Mouse (Mus musculus): Measurements from ENCODE around the gene Xab2.

DNA sequence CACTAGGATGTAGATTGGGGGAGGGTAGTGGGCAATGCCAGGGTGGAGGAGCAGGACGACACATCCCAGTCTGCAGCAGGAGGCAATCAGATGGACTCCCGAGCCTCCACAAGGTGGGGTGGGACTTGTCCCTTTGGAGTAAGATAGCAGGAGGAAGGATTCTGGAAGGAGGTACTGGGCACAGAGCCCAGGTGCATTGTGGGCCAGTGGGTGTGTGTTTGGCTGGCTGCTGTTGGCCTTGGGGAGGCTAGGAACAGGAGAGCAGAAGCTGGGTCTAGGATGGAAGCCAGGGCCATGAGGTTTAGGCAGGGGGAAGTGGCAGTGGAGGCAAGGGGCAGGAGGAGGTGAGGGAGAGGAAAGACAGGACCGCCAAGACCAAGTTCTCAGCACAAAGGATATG lies 27.6 kb downstream of the Xab2 start:
- no peak for TF ChIP-seq CTCF (IDR thresholded peaks at IDR 0.05; ENCODE audit: extremely low read depth, insufficient read depth, low read length)
- TF ChIP-seq POLR2A (IDR thresholded peaks at IDR 0.05; ENCODE audit: extremely low read depth, insufficient read depth, low read length): no peak
